Mouse (Mus musculus) neural tube, postnatal 0 days (tissue): Measurements from ENCODE around the gene 1700061G19Rik. TPM values are rescaled to one million over a fixed set of nuclear protein-coding genes. Genes with fewer than 3 reads are reported as not detected.

ENCODE experiments used
- polyA plus RNA-seq: library from polyadenylated mRNA; unstranded; fragments of >200 nt; fragmentation: Nextera tagmentation; extraction: Ambion mirVana; gene quantifications from 2 replicates; pipeline ENCODE4 v1.2.1, GENCODE M21; 2015

The 1700061G19Rik gene
- 0.15 and 0.24 TPM in 2 replicates for polyA plus RNA-seq

DNA sequence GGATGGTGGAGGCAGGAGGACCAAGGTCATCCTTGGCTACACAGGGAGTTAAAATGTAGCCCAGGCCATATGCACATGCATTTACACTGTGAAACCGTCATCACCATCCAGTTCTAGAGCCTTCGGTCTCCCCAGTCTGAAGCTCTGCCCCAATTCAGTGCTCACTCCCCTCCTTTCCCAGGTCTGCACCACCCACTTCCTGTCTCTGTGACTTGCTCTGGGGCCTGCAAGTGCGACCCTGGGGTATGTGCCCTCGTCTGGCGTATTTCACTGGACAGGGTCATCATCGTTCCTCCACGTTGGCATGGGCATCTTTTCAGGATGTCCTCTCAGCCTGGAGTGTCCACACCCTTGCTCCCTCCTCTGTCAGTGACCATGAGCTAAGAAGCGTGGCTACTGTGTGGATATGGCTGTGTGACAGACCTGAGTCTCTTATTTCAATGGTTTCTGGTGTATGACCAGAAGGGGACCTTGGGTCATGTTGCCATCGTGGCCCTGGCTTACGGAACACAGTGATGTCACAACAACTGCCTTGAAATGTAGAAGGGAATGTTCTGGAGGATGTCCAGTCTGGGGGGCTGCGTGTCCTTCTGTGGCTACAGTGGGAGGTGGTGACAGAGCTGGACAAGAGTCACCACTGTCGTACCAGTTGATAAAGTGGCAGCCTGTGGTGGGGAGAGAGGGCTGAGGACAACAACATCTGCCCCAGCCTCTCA lies at the start of gene 1700061G19Rik:
Gene 1700061G19Rik (plus strand): TSS at position 542 of the 716 bp plus-strand sequence.

DNA sequence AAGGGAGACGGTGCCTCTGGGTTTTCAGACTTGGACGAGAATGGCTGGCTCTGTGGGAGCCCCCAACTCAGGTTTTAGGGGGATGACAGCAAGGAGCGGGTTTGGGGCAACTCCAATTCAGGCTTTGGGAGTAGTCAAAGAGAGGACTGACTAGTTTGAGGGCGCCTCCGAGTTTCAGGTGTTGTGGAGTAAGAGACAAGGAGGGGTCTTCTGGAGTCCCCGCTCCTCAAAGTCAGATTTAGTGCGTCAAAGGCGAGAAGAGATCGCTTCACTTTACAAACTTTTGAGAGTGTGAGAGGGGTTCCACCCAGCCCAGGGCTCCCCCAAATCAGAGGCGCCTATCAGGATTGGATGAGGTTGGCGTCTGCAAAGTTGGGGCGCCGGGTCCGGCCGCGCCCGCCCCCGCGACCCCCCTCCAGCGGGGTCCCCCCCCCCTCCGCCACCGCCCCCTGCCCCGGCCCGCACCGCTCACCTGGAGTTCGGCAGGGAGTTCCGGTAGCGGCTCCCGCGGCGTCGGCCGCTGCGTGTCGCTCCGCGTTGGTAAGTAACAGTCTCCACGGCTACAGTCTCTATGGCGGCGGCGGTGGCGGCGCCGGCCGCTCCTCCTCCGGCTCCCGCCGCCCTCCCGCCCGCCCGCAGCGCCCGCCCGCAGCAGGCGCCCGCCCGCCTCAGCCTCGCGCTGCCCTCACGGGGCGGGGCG lies 44.7 kb upstream of the 1700061G19Rik start, which contains the start of gene Rfx2:
Gene Rfx2 (minus strand): TSS at position 603 of the 700 bp plus-strand sequence.

DNA sequence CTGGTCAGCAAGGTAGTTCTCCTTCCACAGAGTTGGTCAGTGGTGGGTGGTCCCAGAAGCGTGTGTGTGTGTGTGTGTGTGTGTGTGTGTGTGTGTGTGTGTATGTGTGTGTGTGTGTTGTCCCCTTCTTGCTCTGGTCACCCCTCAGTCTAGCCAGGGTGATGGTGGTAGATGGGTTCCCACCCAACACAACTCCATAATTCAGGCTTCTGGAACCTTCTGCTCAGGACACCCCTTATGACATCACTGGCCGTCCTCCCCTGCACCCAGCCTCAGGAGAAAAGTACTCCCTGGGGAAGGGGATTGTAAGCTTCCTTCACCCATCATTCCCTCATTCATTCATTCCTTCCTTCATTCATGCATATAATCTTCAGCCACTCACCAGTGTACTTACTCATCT lies 1.0 kb upstream of the 1700061G19Rik start, which contains the start of gene Acsbg2:
Gene Acsbg2 (minus strand): TSS at position 211 of the 400 bp plus-strand sequence.

DNA sequence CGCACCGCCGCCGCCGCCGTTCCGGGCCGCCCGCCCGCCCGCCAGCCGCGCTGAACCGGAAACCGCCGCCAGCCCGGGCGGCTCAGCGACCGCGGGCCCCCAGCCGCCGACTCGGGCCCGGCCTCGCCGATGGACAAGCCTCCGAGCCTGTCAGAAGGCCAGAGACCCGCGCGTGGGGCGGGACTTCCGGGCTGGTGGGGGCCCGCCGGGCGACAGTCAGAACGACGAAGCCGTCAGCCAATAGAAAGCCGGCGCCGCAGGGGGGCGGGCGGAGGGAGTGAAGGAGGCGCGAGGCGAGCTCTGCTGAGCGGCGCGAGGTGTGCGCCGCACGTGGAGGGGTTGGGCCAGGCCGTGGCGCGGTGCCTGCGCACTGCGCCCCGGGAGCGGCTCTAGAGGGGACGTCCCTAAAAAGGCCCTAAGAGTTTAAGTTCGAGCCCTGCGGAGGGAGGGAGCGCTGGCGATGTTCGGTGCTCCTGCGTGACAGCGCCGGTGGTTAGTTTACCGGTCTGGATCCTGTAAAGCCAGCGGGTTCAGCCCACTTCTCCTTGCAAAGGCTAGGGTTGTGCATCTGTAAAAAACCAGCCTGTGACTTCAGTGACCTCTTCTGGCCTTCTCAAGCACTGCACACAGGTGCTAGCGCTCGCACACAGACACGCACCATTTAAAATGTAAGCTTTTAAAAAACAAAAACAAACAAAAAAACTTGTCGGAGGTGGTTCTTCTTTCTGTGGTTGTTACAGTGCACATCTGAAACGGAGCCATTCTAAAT lies 60.3 kb downstream of the 1700061G19Rik start, which contains the start of gene Mllt1:
Gene Mllt1 (minus strand): TSS at position 53 of the 769 bp plus-strand sequence.

Other genes starting within 250 kb of the 1700061G19Rik start
- 42.0 and 44.9 TPM in 2 replicates for gene Lonp1, start 248.6 kb upstream of the 1700061G19Rik start, polyA plus RNA-seq
- gene Catsperd, start 247.3 kb upstream of the 1700061G19Rik start, polyA plus RNA-seq: 0.87 and 0.97 TPM in 2 replicates
- 71.4 and 81.5 TPM in 2 replicates for gene Ranbp3, start 202.2 kb upstream of the 1700061G19Rik start, polyA plus RNA-seq
- 830 and 877 TPM in 2 replicates for gene Ndufa11, start 157.7 kb upstream of the 1700061G19Rik start, polyA plus RNA-seq
- gene Vmac, start 157.5 kb upstream of the 1700061G19Rik start, polyA plus RNA-seq: 13.2 and 19.0 TPM in 2 replicates
- gene Nrtn, start 117.9 kb upstream of the 1700061G19Rik start, polyA plus RNA-seq: 6.2 and 7.9 TPM in 2 replicates
- gene Dus3l, start 110.7 kb upstream of the 1700061G19Rik start, polyA plus RNA-seq: 85.8 and 101 TPM in 2 replicates
- 0.33 and 0.53 TPM in 2 replicates for gene Prr22, start 105.2 kb upstream of the 1700061G19Rik start, polyA plus RNA-seq
- gene Rfx2, start 44.5 kb upstream of the 1700061G19Rik start, polyA plus RNA-seq: 3.5 and 4.8 TPM in 2 replicates
- not detected in 2 replicates for gene Acsbg2, start 1.0 kb upstream of the 1700061G19Rik start, polyA plus RNA-seq
- gene Mllt1, start 59.9 kb downstream of the 1700061G19Rik start, polyA plus RNA-seq: 51.9 and 56.7 TPM in 2 replicates
- not detected in 2 replicates for gene Acer1, start 106.6 kb downstream of the 1700061G19Rik start, polyA plus RNA-seq
- 171 and 179 TPM in 2 replicates for gene Clpp, start 114.8 kb downstream of the 1700061G19Rik start, polyA plus RNA-seq
- gene Alkbh7, start 121.9 kb downstream of the 1700061G19Rik start, polyA plus RNA-seq: 81.0 and 82.8 TPM in 2 replicates
- 0.62 TPM in 1 of 2 replicates, not detected in the other for gene Pspn, start 124.5 kb downstream of the 1700061G19Rik start, polyA plus RNA-seq
- gene Gtf2f1, start 135.8 kb downstream of the 1700061G19Rik start, polyA plus RNA-seq: 47.1 and 52.5 TPM in 2 replicates
- gene Gm17949, start 136.0 kb downstream of the 1700061G19Rik start, polyA plus RNA-seq: 0.39 TPM in 2 replicates
- 27.2 and 28.1 TPM in 2 replicates for gene Khsrp, start 156.0 kb downstream of the 1700061G19Rik start, polyA plus RNA-seq
- gene Slc25a41, start 166.2 kb downstream of the 1700061G19Rik start, polyA plus RNA-seq: not detected in 2 replicates
- gene Crb3, start 183.6 kb downstream of the 1700061G19Rik start, polyA plus RNA-seq: 2.5 and 3.3 TPM in 2 replicates
- 54.5 and 58.2 TPM in 2 replicates for gene Slc25a23, start 184.4 kb downstream of the 1700061G19Rik start, polyA plus RNA-seq
- 2.1 and 2.5 TPM in 2 replicates for gene Dennd1c, start 203.0 kb downstream of the 1700061G19Rik start, polyA plus RNA-seq
- gene Tubb4a, start 212.3 kb downstream of the 1700061G19Rik start, polyA plus RNA-seq: 282 and 305 TPM in 2 replicates
- gene Tnfsf9, start 229.8 kb downstream of the 1700061G19Rik start, polyA plus RNA-seq: 5.9 and 6.7 TPM in 2 replicates